Mouse (Mus musculus) embryonic facial prominence, embryonic 15.5 days (tissue): ENCODE results near the gene Tpcn2. TPM values are rescaled to one million over a fixed set of nuclear protein-coding genes. Genes with fewer than 3 reads are reported as not detected.

Experiments used
- ATAC-seq: fragments of 200-750 bp; cut with Nextera tagmentation; 2 replicates; pipeline ENCODE4 v1.8.0; 2017; ENCODE audit warnings: low read depth, moderate TSS enrichment; ENCODE audit not compliant: insufficient number of reproducible peaks, low FRiP score, low TSS enrichment
- H3K27ac ChIP-seq: fragments of 300-500 bp; sonication (generic); replicated peaks from 2 replicates; pipeline ENCODE4 v1.5.1; 2015; ENCODE audit warnings: mild to moderate bottlenecking, inconsistent platforms
- H3K27me3 ChIP-seq: fragments of 300-500 bp; sonication (generic); 2 replicates; pipeline ENCODE4 v1.6.1; 2015; ENCODE audit warnings: inconsistent platforms
- H3K36me3 ChIP-seq: fragments of 300-500 bp; sonication (generic); 2 replicates; pipeline ENCODE4 v1.6.1; 2015; ENCODE audit warnings: mild to moderate bottlenecking, inconsistent platforms
- H3K4me1 ChIP-seq: fragments of 300-500 bp; sonication (generic); 2 replicates; pipeline ENCODE4 v1.6.1; 2015; ENCODE audit warnings: inconsistent platforms
- H3K4me2 ChIP-seq: fragments of 300-500 bp; sonication (generic); replicated peaks from 2 replicates; pipeline ENCODE4 v1.6.1; 2015; ENCODE audit warnings: mild to moderate bottlenecking, inconsistent platforms
- H3K4me3 ChIP-seq: fragments of 300-500 bp; sonication (generic); replicated peaks from 2 replicates; pipeline ENCODE4 v1.5.1; 2015; ENCODE audit warnings: mild to moderate bottlenecking, inconsistent platforms
- H3K9ac ChIP-seq: fragments of 300-500 bp; sonication (generic); 2 replicates; pipeline ENCODE4 v1.6.1; 2015; ENCODE audit warnings: inconsistent platforms
- H3K9me3 ChIP-seq: fragments of 300-500 bp; sonication (generic); replicated peaks from 2 replicates; pipeline ENCODE4 v1.6.1; 2016; ENCODE audit warnings: inconsistent platforms
- WGBS: fragments of 180-500 bp; shearing (Covaris S2); methylation state at CpG from one replicate; pipeline ENCODE4 v1.1.7; 2015; 5-methylcytosine and 5-hydroxymethylcytosine counted together
- polyA plus RNA-seq: library from polyadenylated mRNA; unstranded; fragments of >200 nt; fragmentation: Nextera tagmentation; extraction: Ambion mirVana; gene quantifications from 2 replicates; pipeline ENCODE4 v1.2.1, GENCODE M21; 2015

The Tpcn2 gene
- polyA plus RNA-seq, 1 experiment from 2014 or later = 12.2 TPM

- no peak overlapping the region for H3K27ac ChIP-seq
- WGBS = 48% methylated on average over 15 of the region's 15 CpGs
- 0 out of 2 replicates have a peak, but pooled peaks cover 4% of the 10 kb centered on the region for H3K27me3 ChIP-seq
- no peak overlapping the region for H3K4me2 ChIP-seq
- H3K4me3 ChIP-seq = no peak overlapping the region
- ATAC-seq = no peak
- peaks cover 55% of the 10 kb centered on the region for H3K4me1 ChIP-seq
- no peaks in the 10 kb centered on the region for H3K36me3 ChIP-seq
- no peaks in the 10 kb centered on the region for H3K9me3 ChIP-seq
- H3K9ac ChIP-seq = no peak overlapping the region
These were observed 106.8 kb downstream of the Tpcn2 start for GRCm38 (mm10) chr7:145176750-145177589.

- Histone ChIP-seq H3K9ac (no peak overlapping the region), H3K27ac (no peak overlapping the region), H3K4me2 (no peak overlapping the region), H3K27me3 (0 out of 2 replicates have a peak, but pooled peaks cover 4% of the 10 kb centered on the region), H3K9me3 (no peaks in the 10 kb centered on the region), H3K4me3 (no peak overlapping the region), H3K36me3 (no peaks in the 10 kb centered on the region), H3K4me1 (peaks cover 31% of the 10 kb centered on the region)
- no peak for ATAC-seq
- WGBS = 61% methylated on average over 15 of the region's 15 CpGs
These were observed 110.2 kb downstream of the Tpcn2 start for GRCm38 (mm10) chr7:145173563-145173962.

- no peak overlapping the region for H3K9ac ChIP-seq
- peaks cover 31% of the 10 kb centered on the region for H3K4me1 ChIP-seq
- no peaks in the 10 kb centered on the region for H3K36me3 ChIP-seq
- no peak overlapping the region for H3K4me3 ChIP-seq
- peak; percentile 56; the same call in 1 of the 2 replicates for ATAC-seq
- 0 out of 2 replicates have a peak, but pooled peaks cover 4% of the 10 kb centered on the region for H3K27me3 ChIP-seq
- no peak overlapping the region for H3K4me2 ChIP-seq
- H3K9me3 ChIP-seq = no peaks in the 10 kb centered on the region
- H3K27ac ChIP-seq = no peak overlapping the region
- WGBS = 10% methylated on average over 12 of the region's 12 CpGs
These were observed 110.7 kb downstream of the Tpcn2 start for GRCm38 (mm10) chr7:145173116-145173515.

- WGBS = 67% methylated on average over 3 of the region's 3 CpGs
- H3K36me3 ChIP-seq = no peaks in the 10 kb centered on the region
- no peak overlapping the region for H3K4me3 ChIP-seq
- H3K4me2 ChIP-seq = no peak overlapping the region
- 0 out of 2 replicates have a peak, but pooled peaks cover 4% of the 10 kb centered on the region for H3K27me3 ChIP-seq
- no peak overlapping the region for H3K27ac ChIP-seq
- H3K9ac ChIP-seq = no peak overlapping the region
- ATAC-seq = no peak
- H3K4me1 ChIP-seq = peaks cover 27% of the 10 kb centered on the region
- no peaks in the 10 kb centered on the region for H3K9me3 ChIP-seq
These were observed 114.1 kb downstream of the Tpcn2 start for GRCm38 (mm10) chr7:145169703-145170102.

GRCm38 (mm10) chr7:145159283-145160240 lies 124.2 kb downstream of the Tpcn2 start:
- H3K27me3 ChIP-seq = no peaks in the 10 kb centered on the region
- H3K9me3 ChIP-seq = no peaks in the 10 kb centered on the region
- H3K4me3 ChIP-seq = no peak overlapping the region
- no peak overlapping the region for H3K4me2 ChIP-seq
- ATAC-seq = peak; percentile 68; the same call in 1 of the 2 replicates
- 53% methylated on average over 13 of the region's 13 CpGs for WGBS
- H3K4me1 ChIP-seq = peaks cover 13% of the 10 kb centered on the region; the same call in 1 of the 2 replicates
- no peak overlapping the region for H3K27ac ChIP-seq
- no peaks in the 10 kb centered on the region for H3K36me3 ChIP-seq
- no peak overlapping the region for H3K9ac ChIP-seq

- Histone ChIP-seq H3K4me3 (no peak overlapping the region), H3K27me3 (no peaks in the 10 kb centered on the region), H3K9me3 (no peaks in the 10 kb centered on the region), H3K27ac (no peak overlapping the region), H3K4me1 (peaks cover 13% of the 10 kb centered on the region; the same call in 1 of the 2 replicates), H3K9ac (no peak overlapping the region), H3K36me3 (no peaks in the 10 kb centered on the region), H3K4me2 (no peak overlapping the region)
- 59% methylated on average over 4 of the region's 4 CpGs for WGBS
- ATAC-seq = no peak
These were observed 128.1 kb downstream of the Tpcn2 start for GRCm38 (mm10) chr7:145155666-145156065.

GRCm38 (mm10) chr7:145154066-145154465 lies 129.7 kb downstream of the Tpcn2 start:
- no peaks in the 10 kb centered on the region for H3K9me3 ChIP-seq
- H3K4me2 ChIP-seq = no peak overlapping the region
- H3K9ac ChIP-seq = no peak overlapping the region
- H3K27me3 ChIP-seq = no peaks in the 10 kb centered on the region
- no peak overlapping the region for H3K4me3 ChIP-seq
- no peak overlapping the region for H3K27ac ChIP-seq
- H3K4me1 ChIP-seq = 0 out of 2 replicates have a peak, but pooled peaks cover 3% of the 10 kb centered on the region
- ATAC-seq = no peak
- WGBS = 75% methylated on average over 1 of the region's 1 CpGs
- H3K36me3 ChIP-seq = no peaks in the 10 kb centered on the region

- ATAC-seq = peak; percentile 61; the same call in 1 of the 2 replicates
- Histone ChIP-seq H3K4me3 (no peak overlapping the region), H3K9ac (no peak overlapping the region), H3K9me3 (no peaks in the 10 kb centered on the region), H3K27ac (no peak overlapping the region), H3K4me1 (0 out of 2 replicates have a peak, but pooled peaks cover 3% of the 10 kb centered on the region), H3K36me3 (no peaks in the 10 kb centered on the region), H3K27me3 (no peaks in the 10 kb centered on the region), H3K4me2 (no peak overlapping the region)
- WGBS = 69% methylated on average over 3 of the region's 3 CpGs
These were observed 132.0 kb downstream of the Tpcn2 start for GRCm38 (mm10) chr7:145151845-145152244.

GRCm38 (mm10) chr7:145148902-145149301 lies 134.9 kb downstream of the Tpcn2 start:
- Histone ChIP-seq H3K4me2 (no peak overlapping the region), H3K9me3 (no peaks in the 10 kb centered on the region), H3K27me3 (no peaks in the 10 kb centered on the region), H3K4me1 (peaks cover 1% of the 10 kb centered on the region; the same call in 1 of the 2 replicates), H3K9ac (no peak overlapping the region), H3K36me3 (no peaks in the 10 kb centered on the region), H3K27ac (no peak overlapping the region), H3K4me3 (no peak overlapping the region)
- no peak for ATAC-seq
- 82% methylated on average over 4 of the region's 4 CpGs for WGBS

GRCm38 (mm10) chr7:145147973-145148698 lies 135.7 kb downstream of the Tpcn2 start:
- no peaks in the 10 kb centered on the region for H3K27me3 ChIP-seq
- H3K9me3 ChIP-seq = no peaks in the 10 kb centered on the region
- WGBS = 71% methylated on average over 5 of the region's 5 CpGs
- H3K4me2 ChIP-seq = no peak overlapping the region
- no peak for ATAC-seq
- H3K36me3 ChIP-seq = no peaks in the 10 kb centered on the region
- peaks cover 9% of the 10 kb centered on the region for H3K4me1 ChIP-seq
- no peak overlapping the region for H3K9ac ChIP-seq
- H3K4me3 ChIP-seq = no peak overlapping the region
- no peak overlapping the region for H3K27ac ChIP-seq
